Mouse (Mus musculus) kidney, postnatal 0 days (tissue): ENCODE results near the gene Cmya5. TPM values are rescaled to one million over a fixed set of nuclear protein-coding genes. Genes with fewer than 3 reads are reported as not detected.

Experiments
- ATAC-seq: fragments of 200-750 bp; cut with Nextera tagmentation; replicated peaks from 2 replicates; pipeline ENCODE4 v1.8.0; 2017; ENCODE audit warnings: low read depth, moderate number of reproducible peaks, moderate TSS enrichment, moderate library complexity; ENCODE audit not compliant: low FRiP score
- DNase-seq: peaks from one replicate; pipeline ENCODE4 v3.0.0-alpha.2; 2016; ENCODE audit warnings: low spot score
- H3K27ac ChIP-seq: fragments of 300-500 bp; sonication (generic); 2 replicates; pipeline ENCODE4 v1.5.1; 2014; ENCODE audit warnings: mild to moderate bottlenecking
- H3K27me3 ChIP-seq: fragments of 300-500 bp; sonication (generic); 2 replicates; pipeline ENCODE4 v1.6.1; 2014; ENCODE audit warnings: low read length, mixed read lengths; ENCODE audit not compliant: insufficient read depth
- H3K36me3 ChIP-seq: fragments of 300-500 bp; sonication (generic); 2 replicates; pipeline ENCODE4 v1.6.1; 2014; ENCODE audit warnings: low read length, mixed read lengths; ENCODE audit not compliant: insufficient read depth
- H3K4me1 ChIP-seq: fragments of 300-500 bp; sonication (generic); replicated peaks from 2 replicates; pipeline ENCODE4 v1.6.1; 2014; ENCODE audit warnings: antibody characterized with exemption, low read length, mixed read lengths; ENCODE audit not compliant: insufficient read depth
- H3K4me2 ChIP-seq: fragments of 300-500 bp; sonication (generic); 2 replicates; pipeline ENCODE4 v1.6.1; 2014; ENCODE audit warnings: mild to moderate bottlenecking, low read length, moderate library complexity, mixed read lengths
- H3K4me3 ChIP-seq: fragments of 300-500 bp; sonication (generic); replicated peaks from 2 replicates; pipeline ENCODE4 v1.5.1; 2014; ENCODE audit warnings: low read depth, low read length
- H3K9ac ChIP-seq: fragments of 300-500 bp; sonication (generic); 2 replicates; pipeline ENCODE4 v1.6.1; 2014; ENCODE audit warnings: low read depth, low read length
- H3K9me3 ChIP-seq: fragments of 300-500 bp; sonication (generic); replicated peaks from 2 replicates; pipeline ENCODE4 v1.6.1; 2016; ENCODE audit warnings: low read length, inconsistent platforms, mixed read lengths
- CTCF ChIP-seq: IDR thresholded peaks from 2 replicates; pipeline ENCODE4 v1.5.1; 2016; ENCODE audit warnings: antibody characterized with exemption, low read depth, mild to moderate bottlenecking, moderate library complexity
- WGBS: fragments of 180-500 bp; shearing (Covaris S2); extraction: QIAGEN DNeasy Blood & Tissue Kit; methylation state at CpG from one replicate; pipeline ENCODE4 v1.1.7; 2014; 5-methylcytosine and 5-hydroxymethylcytosine counted together
- polyA plus RNA-seq: library from polyadenylated mRNA; unstranded; fragments of >200 nt; fragmentation: Nextera tagmentation; extraction: Ambion mirVana; gene quantifications from 2 replicates; pipeline ENCODE4 v1.2.1, GENCODE M21; 2015

Cmya5 gene
- polyA plus RNA-seq, 1 experiment from 2014 or later, result 0.07 TPM

DNA sequence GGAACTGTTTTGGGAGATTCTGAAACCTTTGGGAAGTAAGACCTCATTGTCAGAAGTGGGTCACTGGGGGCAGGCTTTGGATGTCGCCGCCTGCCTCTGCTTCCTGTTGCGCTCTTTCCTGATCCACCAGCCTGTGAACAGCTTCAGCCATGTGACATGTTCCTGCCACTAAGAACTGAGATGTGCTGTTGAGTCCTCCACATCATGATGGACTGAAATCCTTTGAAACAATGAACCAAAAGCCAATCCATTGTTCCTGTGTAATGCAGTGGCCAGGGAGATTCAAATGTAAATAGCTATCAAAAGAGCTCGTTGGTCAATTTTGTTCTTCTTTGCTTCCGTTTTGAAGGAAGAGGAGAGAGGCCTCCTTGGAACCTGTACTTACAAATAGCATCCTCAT lies 151.7 kb downstream of the Cmya5 start:
- ATAC-seq (no peak), DNase-seq (no peak)
- no peak for TF ChIP-seq CTCF
- H3K9me3 ChIP-seq, result no peaks in the 10 kb centered on the region
- WGBS, result 87% methylated on average over 5 of the region's 5 CpGs
- H3K4me2 ChIP-seq, result no peak overlapping the region
- H3K4me1 ChIP-seq, result 0 out of 2 replicates have a peak, but pooled peaks cover 4% of the 10 kb centered on the region
- H3K4me3 ChIP-seq, result no peak overlapping the region
- no peak overlapping the region for H3K9ac ChIP-seq
- H3K27me3 ChIP-seq, result no peaks in the 10 kb centered on the region
- no peaks in the 10 kb centered on the region for H3K36me3 ChIP-seq
- no peak overlapping the region for H3K27ac ChIP-seq

Other genes with a start within 250 kb of the Cmya5 start
- 46.6 and 48.4 TPM in 2 replicates for gene Tent2, start 47.7 kb upstream of the Cmya5 start, polyA plus RNA-seq
- gene Homer1, start 154.9 kb upstream of the Cmya5 start, polyA plus RNA-seq, result 3.2 and 3.6 TPM in 2 replicates